Mouse (Mus musculus): Measurements from ENCODE around the gene Inpp5f.

Inpp5f gene

GRCm38 (mm10) chr7:128738041-128738440 is 126.9 kb downstream of the Inpp5f start:
- DNase-seq (ENCODE audit: low read depth, low spot score): peak; percentile 65

- DNase-seq (ENCODE audit: low read depth, low spot score): no peak
These were observed 128.0 kb downstream of the Inpp5f start for GRCm38 (mm10) chr7:128739116-128739461.

GRCm38 (mm10) chr7:128739462-128740277 is 128.5 kb downstream of the Inpp5f start:
- peak; percentile 72 for DNase-seq (ENCODE audit: low read depth, low spot score)

- peak; percentile 95 for DNase-seq (ENCODE audit: low read depth, low spot score)
These were observed 129.2 kb downstream of the Inpp5f start, which contains the start of gene Mcmbp for GRCm38 (mm10) chr7:128740334-128740733. Mcmbp (minus strand) TSS chr7:128740495.

- DNase-seq (ENCODE audit: low read depth, low spot score): no peak
These were observed 132.8 kb downstream of the Inpp5f start for GRCm38 (mm10) chr7:128743898-128744297.

GRCm38 (mm10) chr7:128744684-128745485 is 133.8 kb downstream of the Inpp5f start, which contains the start of gene Sec23ip:
Sec23ip (plus strand) TSS chr7:128744943.
- DNase-seq (ENCODE audit: low read depth, low spot score): peak; percentile 98

Data from CD4-positive helper T cell, adult 2 months (primary cell).